9 mouse cellular contexts compared by ENCODE assay signal in the genomic region with DNA sequence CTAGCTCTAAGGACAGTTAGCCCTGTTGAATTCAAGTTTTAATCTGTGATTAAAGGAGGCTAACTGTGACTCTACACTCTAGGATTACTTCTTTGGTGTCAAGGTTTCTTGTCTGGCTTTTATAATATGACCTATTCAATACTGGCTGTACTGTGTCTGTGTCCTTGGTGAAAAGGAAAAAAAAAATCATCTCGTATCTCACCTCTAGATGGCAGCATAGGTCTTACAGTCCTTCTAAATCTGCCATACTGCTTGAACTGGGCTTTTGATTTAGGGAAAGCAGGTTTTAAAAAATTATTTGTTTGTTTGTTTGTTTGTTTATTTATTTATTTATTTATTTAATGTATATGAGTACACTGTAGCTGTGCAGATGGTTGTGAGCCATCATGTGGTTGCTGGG. TPM values are rescaled to one million over a fixed set of nuclear protein-coding genes. Genes with fewer than 3 reads are reported as not detected.
DNase-seq lines count a peak whose midpoint lies in the region; TF ChIP-seq lines count a peak whose summit lies in the region.
"Had no signal": no experiment of that assay in that cellular context is flagged by ENCODE, and none has a peak within 500 bp of the region (broad histone marks: within the 10 kb centered on the region; RNA-seq: fewer than 3 reads in every experiment).

No protein-coding gene starts in this region.

- peak; percentile 46 to 51 for DNase-seq in layer of hippocampus, adult 2 months (ENCODE audit: low spot score in 2 of 2)
- no peak for DNase-seq in layer of hippocampus, postnatal 36 days
- DNase-seq in ES-CJ7 (ENCODE audit: low read depth, low spot score) (peak; percentile 51), ZHBTc4 (ENCODE audit: low read depth, low spot score) (peak; percentile 67)
- peak; percentile 74 for DNase-seq in lung, postnatal 36 days
- DNase-seq in urinary bladder, adult 2 months (ENCODE audit: low spot score): no peak
- DNase-seq in cerebellum, adult 8-10 months: no peak

- H3K4me3 ChIP-seq in layer of hippocampus, adult 2 months: no peak overlapping the region
- H3K4me3 ChIP-seq: erythroblast, embryonic 14.5 days; limb, embryonic 15.5 days had no signal

- no peak overlapping the region for H3K27ac ChIP-seq in layer of hippocampus, adult 2 months
- H3K27ac ChIP-seq: limb, embryonic 15.5 days had no signal

- TF ChIP-seq CTCF in layer of hippocampus, adult 2 months (conservative IDR thresholded peaks at IDR 0.05): peak; percentile 88

RNA-seq across cellular contexts. Expression of gene Lin52, which starts 17.5 kb away (rescaled TPM):
- 10 to 100 TPM; 24.6 to 25.7 TPM for total RNA-seq in layer of hippocampus, adult 2 months (2021)
- 10 to 100 TPM; 22.6 to 24.1 TPM for total RNA-seq in layer of hippocampus, postnatal 36 days (2021)
- polyA plus RNA-seq in urinary bladder, adult 2 months (2012; rRNA removed): 16.4 and 17.0 TPM in 2 replicates

RNA-seq across cellular contexts. Expression of gene Aldh6a1, which starts 17.9 kb away (rescaled TPM):
- 10 to 100 TPM; 48.4 to 48.7 TPM for total RNA-seq in layer of hippocampus, adult 2 months (2021)
- 10 to 100 TPM; 45.7 to 45.8 TPM for total RNA-seq in layer of hippocampus, postnatal 36 days (2021)
- polyA plus RNA-seq in urinary bladder, adult 2 months (2012; rRNA removed): 76.3 and 78.6 TPM in 2 replicates

RNA-seq across cellular contexts. Expression of gene Rnf113a2, which starts 51.7 kb away (rescaled TPM):
- 10 to 100 TPM; 13.8 to 15.9 TPM for total RNA-seq in layer of hippocampus, adult 2 months (2021)
- total RNA-seq in layer of hippocampus, postnatal 36 days (2021): 10 to 100 TPM; 13.9 to 14.9 TPM
- 20.2 and 22.3 TPM in 2 replicates for polyA plus RNA-seq in urinary bladder, adult 2 months (2012; rRNA removed)

RNA-seq across cellular contexts. Expression of gene Bbof1, which starts 59.8 kb away (rescaled TPM):
- total RNA-seq in layer of hippocampus, adult 2 months (2021): 1 to 10 TPM; 8.7 to 9.9 TPM
- total RNA-seq in layer of hippocampus, postnatal 36 days (2021): 10 to 100 TPM; 12.4 to 12.5 TPM
- polyA plus RNA-seq in urinary bladder, adult 2 months (2012; rRNA removed): 1.8 and 2.3 TPM in 2 replicates

RNA-seq across cellular contexts. Expression of gene Entpd5, which starts 59.9 kb away (rescaled TPM):
- 10 to 100 TPM; 22.5 to 24.8 TPM for total RNA-seq in layer of hippocampus, adult 2 months (2021)
- 10 to 100 TPM; 22.9 to 25.2 TPM for total RNA-seq in layer of hippocampus, postnatal 36 days (2021)
- polyA plus RNA-seq in urinary bladder, adult 2 months (2012; rRNA removed): 64.4 and 71.3 TPM in 2 replicates

Comparison
In these comparisons a context has a peak if more than half of its experiments do, and no peak if none do; other contexts are left out.
1. DNase-seq: peak in layer of hippocampus, adult 2 months (2 of 2), ES-CJ7 (single experiment), ZHBTc4 (single experiment) and lung, postnatal 36 days (single experiment); none in layer of hippocampus, postnatal 36 days (0 of 2), urinary bladder, adult 2 months (single experiment) and cerebellum, adult 8-10 months (single experiment).